Comparison of ENCODE assay signal across 8 mouse cellular contexts in the genomic region with DNA sequence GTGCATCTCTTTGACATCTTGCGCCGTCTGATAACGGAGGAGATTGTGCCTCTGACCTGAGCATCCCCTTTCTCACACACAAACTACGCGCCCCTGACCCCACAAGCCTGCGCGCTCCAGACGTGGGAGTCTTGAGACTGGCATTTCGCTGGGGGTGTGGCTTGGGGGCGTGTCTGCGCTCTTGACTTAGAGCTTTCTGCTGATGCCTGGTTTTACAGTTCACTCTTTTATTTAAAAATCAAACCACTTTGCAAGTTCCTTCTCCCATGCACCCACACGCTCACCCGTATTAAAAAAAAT.
DNase-seq lines count a peak whose midpoint lies in the region; ATAC-seq lines count a peak whose summit lies in the region.
"Not testable (repeated sequence)": the region's sequence is repeated elsewhere in the genome, so short reads cannot be mapped to it uniquely, and the experiment has no call there.

No protein-coding gene starts in this region.

- H3K9ac ChIP-seq in hindbrain, embryonic 14.5 days = peak overlapping the region; percentile 46; the same call in 1 of the 2 replicates
- not testable (repeated sequence) for H3K9ac ChIP-seq in lung, embryonic 16.5 days (ENCODE audit: low read length)

- H3K36me3 ChIP-seq in hindbrain, embryonic 14.5 days (replicated peaks; ENCODE audit: control insufficient read depth, insufficient read depth); lung, embryonic 16.5 days (ENCODE audit: control insufficient read depth, insufficient read depth, low read length): not testable (repeated sequence)

- ATAC-seq in hindbrain, embryonic 14.5 days (ENCODE audit: low FRiP score) = peak; percentile 78
- ATAC-seq in lung, embryonic 16.5 days (ENCODE audit: low read depth) = peak; percentile 78
- ATAC-seq in neutrophil, adult 5-6 weeks (ENCODE audit: extremely low read depth, insufficient number of reproducible peaks, low FRiP score, poor library complexity, severe bottlenecking) = peak; percentile 34; the same call in 1 of the 2 replicates

- H3K4me3 ChIP-seq in hindbrain, embryonic 14.5 days (replicated peaks; ENCODE audit: low read length) = peak overlapping the region; percentile 40
- H3K4me3 ChIP-seq in lung, embryonic 16.5 days (ENCODE audit: low read length) = peak overlapping the region; percentile 50

- DNase-seq in NIH3T3 (ENCODE audit: low read depth) = peak; percentile 59
- DNase-seq in cerebellum, postnatal 4 days (ENCODE audit: low spot score in 2 of 2) = peak; percentile 43 to 56
- DNase-seq in gastrocnemius, adult 18-20 months (ENCODE audit: low spot score) = peak; percentile 30
- DNase-seq in hindbrain, embryonic 14.5 days (ENCODE audit: low spot score) = peak; percentile 58
- DNase-seq in layer of hippocampus, postnatal 14 days (ENCODE audit: low spot score in 2 of 2) = peak; percentile 25 to 45
- peak; percentile 7 for DNase-seq in thymus, postnatal 0 days (ENCODE audit: low spot score)

- H3K4me2 ChIP-seq in hindbrain, embryonic 14.5 days (replicated peaks) = peak overlapping the region; percentile 54
- peak overlapping the region; percentile 56 for H3K4me2 ChIP-seq in lung, embryonic 16.5 days (ENCODE audit: low read depth, low read length)

- not testable (repeated sequence) for H3K27me3 ChIP-seq in hindbrain, embryonic 14.5 days (ENCODE audit: control insufficient read depth, insufficient read depth, low read length); lung, embryonic 16.5 days (ENCODE audit: control insufficient read depth, insufficient read depth, low read depth, low read length)

- WGBS in hindbrain, embryonic 14.5 days = under 1% methylated on average over 10 of the region's 13 CpGs
- WGBS in lung, embryonic 16.5 days = 0% methylated on average over 10 of the region's 13 CpGs

- H3K4me1 ChIP-seq in hindbrain, embryonic 14.5 days (replicated peaks; ENCODE audit: control insufficient read depth, insufficient read depth, low read length); lung, embryonic 16.5 days (replicated peaks; ENCODE audit: control insufficient read depth, insufficient read depth, low read length): not testable (repeated sequence)

- H3K9me3 ChIP-seq in hindbrain, embryonic 14.5 days (ENCODE audit: control insufficient read depth, low read length); lung, embryonic 16.5 days (ENCODE audit: control insufficient read depth, low read length): not testable (repeated sequence)

- H3K27ac ChIP-seq in hindbrain, embryonic 14.5 days = peak overlapping the region; percentile 62; the same call in 1 of the 2 replicates
- H3K27ac ChIP-seq in lung, embryonic 16.5 days (ENCODE audit: low read length) = not testable (repeated sequence)

Comparison
In these comparisons a context has a peak if more than half of its experiments do, and no peak if none do; other contexts are left out.
1. DNase-seq: peak in every context shown above with its lines; median percentile 59 in NIH3T3; 58 in hindbrain, embryonic 14.5 days; 50 in cerebellum, postnatal 4 days; 35 in layer of hippocampus, postnatal 14 days; 30 in gastrocnemius, adult 18-20 months; 7 in thymus, postnatal 0 days.